9 mouse cellular contexts compared by ENCODE assay signal in the genomic region with DNA sequence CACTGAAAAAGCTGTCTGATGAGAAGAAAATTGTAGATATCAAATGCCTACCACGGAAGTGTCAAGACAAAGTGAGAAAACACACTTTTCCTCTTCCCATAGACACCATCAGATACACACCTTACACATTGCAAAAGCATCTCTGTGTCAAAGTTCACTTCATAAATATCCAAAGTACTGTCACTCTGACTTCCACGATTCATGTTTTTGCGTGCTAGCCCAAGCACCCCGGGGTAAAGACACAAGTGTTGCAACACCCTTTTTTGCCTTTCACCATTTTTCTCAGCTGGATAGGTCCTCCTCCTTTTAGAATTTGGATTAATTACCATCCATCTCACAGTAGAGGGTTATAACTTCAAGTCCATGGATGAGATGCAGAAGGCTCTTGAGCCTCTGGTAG. TPM values are rescaled to one million over a fixed set of nuclear protein-coding genes. Genes with fewer than 3 reads are reported as not detected.
DNase-seq lines count a peak whose midpoint lies in the region; ATAC-seq and TF ChIP-seq lines count a peak whose summit lies in the region.
"Had no signal": no experiment of that assay in that cellular context is flagged by ENCODE, and none has a peak within 500 bp of the region (broad histone marks: within the 10 kb centered on the region; RNA-seq: fewer than 3 reads in every experiment).

No protein-coding gene starts in this region.

- WGBS in lung, embryonic 16.5 days: 86% methylated on average over 4 of the region's 4 CpGs
- WGBS in forebrain, embryonic 11.5 days: 90% methylated on average over 4 of the region's 4 CpGs
- 79% methylated on average over 4 of the region's 4 CpGs for WGBS in limb, embryonic 14.5 days
- whole genome bisulfite sequencing in stomach, embryonic 15.5 days: 79% methylated on average over 4 of the region's 4 CpGs

- no peaks in the 10 kb centered on the region for H3K36me3 ChIP-seq in lung, embryonic 16.5 days (ENCODE audit: control insufficient read depth, insufficient read depth, low read length)
- H3K36me3 ChIP-seq in forebrain, embryonic 11.5 days (ENCODE audit: control insufficient read depth, insufficient read depth, low read length): no peaks in the 10 kb centered on the region
- H3K36me3 ChIP-seq in limb, embryonic 14.5 days (ENCODE audit: control insufficient read depth, insufficient read depth, low read length): no peaks in the 10 kb centered on the region
- no peaks in the 10 kb centered on the region for H3K36me3 ChIP-seq in stomach, embryonic 15.5 days

- DNase-seq in lung, postnatal 10 days: no peak
- no peak for DNase-seq in forebrain, embryonic 11.5 days (ENCODE audit: low spot score)
- no peak for DNase-seq in limb, embryonic 14.5 days (ENCODE audit: low spot score)
- DNase-seq in yolk sac, embryonic 10.5 days (ENCODE audit: low spot score): no peak
- DNase-seq in layer of hippocampus, adult 18-20 months (ENCODE audit: low spot score in 2 of 2): no peak
- no peak for DNase-seq in left cerebral cortex, postnatal 36 days (ENCODE audit: low spot score in 2 of 2)
- DNase-seq: thymus, adult 18-20 months had no signal

- no peak overlapping the region for H3K27ac ChIP-seq in lung, embryonic 16.5 days (ENCODE audit: low read length)
- H3K27ac ChIP-seq in forebrain, embryonic 11.5 days (ENCODE audit: low read depth, low read length): no peak overlapping the region
- H3K27ac ChIP-seq in limb, embryonic 14.5 days (replicated peaks; ENCODE audit: low read depth, low read length): no peak overlapping the region
- H3K27ac ChIP-seq in stomach, embryonic 15.5 days: no peak overlapping the region

- no peak for TF ChIP-seq POLR2A in limb, embryonic 14.5 days (IDR thresholded peaks at IDR 0.05; ENCODE audit: borderline replicate concordance, extremely low read depth, insufficient read depth, insufficient read length)

- H3K27me3 ChIP-seq in lung, embryonic 16.5 days (ENCODE audit: control insufficient read depth, insufficient read depth, low read depth, low read length): no peaks in the 10 kb centered on the region
- no peaks in the 10 kb centered on the region for H3K27me3 ChIP-seq in forebrain, embryonic 11.5 days (ENCODE audit: control insufficient read depth, insufficient read depth, low read length)
- H3K27me3 ChIP-seq in limb, embryonic 14.5 days (ENCODE audit: control insufficient read depth, insufficient read depth, low read length): no peaks in the 10 kb centered on the region
- no peaks in the 10 kb centered on the region for H3K27me3 ChIP-seq in stomach, embryonic 15.5 days (replicated peaks)

- peak overlapping the region; percentile 84 for H3K4me2 ChIP-seq in lung, embryonic 16.5 days (ENCODE audit: low read depth, low read length)
- peak overlapping the region; percentile 86; the same call in 1 of the 2 replicates for H3K4me2 ChIP-seq in forebrain, embryonic 11.5 days (ENCODE audit: low read depth, low read length, severe bottlenecking)
- peak overlapping the region; percentile 79 for H3K4me2 ChIP-seq in limb, embryonic 14.5 days (replicated peaks; ENCODE audit: low read depth, low read length, severe bottlenecking)
- H3K4me2 ChIP-seq in stomach, embryonic 15.5 days: peak overlapping the region; percentile 68

- no peak for ATAC-seq in lung, embryonic 16.5 days (ENCODE audit: low read depth)
- no peak for ATAC-seq in forebrain, embryonic 11.5 days (replicated peaks; ENCODE audit: low FRiP score)
- ATAC-seq in limb, embryonic 14.5 days (ENCODE audit: low FRiP score, low read depth): no peak
- no peak for ATAC-seq in stomach, embryonic 15.5 days (ENCODE audit: insufficient read depth, low FRiP score, low read depth)

- peaks cover 20% of the 10 kb centered on the region for H3K4me1 ChIP-seq in lung, embryonic 16.5 days (replicated peaks; ENCODE audit: control insufficient read depth, insufficient read depth, low read length)
- H3K4me1 ChIP-seq in forebrain, embryonic 11.5 days (replicated peaks; ENCODE audit: control insufficient read depth, insufficient read depth, low read length): peaks cover 10% of the 10 kb centered on the region
- H3K4me1 ChIP-seq in limb, embryonic 14.5 days (ENCODE audit: control insufficient read depth, insufficient read depth, low read length): peaks cover 8% of the 10 kb centered on the region
- H3K4me1 ChIP-seq in stomach, embryonic 15.5 days: peaks cover 13% of the 10 kb centered on the region; the same call in 1 of the 2 replicates

- H3K9me3 ChIP-seq in lung, embryonic 16.5 days (ENCODE audit: control insufficient read depth, low read length): no peaks in the 10 kb centered on the region
- no peaks in the 10 kb centered on the region for H3K9me3 ChIP-seq in forebrain, embryonic 11.5 days (ENCODE audit: control insufficient read depth, low read length)
- H3K9me3 ChIP-seq in limb, embryonic 14.5 days (ENCODE audit: control insufficient read depth, low read length): no peaks in the 10 kb centered on the region
- no peaks in the 10 kb centered on the region for H3K9me3 ChIP-seq in stomach, embryonic 15.5 days

- H3K4me3 ChIP-seq in lung, embryonic 16.5 days (ENCODE audit: low read length): peak overlapping the region; percentile 97
- H3K4me3 ChIP-seq in forebrain, embryonic 11.5 days (ENCODE audit: low read depth, low read length): peak overlapping the region; percentile 97; the same call in 1 of the 2 replicates
- H3K4me3 ChIP-seq in limb, embryonic 14.5 days (replicated peaks; ENCODE audit: low read length): peak overlapping the region; percentile 93; the same call in 1 of the 2 replicates
- H3K4me3 ChIP-seq in stomach, embryonic 15.5 days (replicated peaks): peak overlapping the region; percentile 87

- H3K9ac ChIP-seq in lung, embryonic 16.5 days (ENCODE audit: low read length): peak overlapping the region; percentile 95; the same call in 1 of the 2 replicates
- H3K9ac ChIP-seq in forebrain, embryonic 11.5 days (ENCODE audit: low read length): peak overlapping the region; percentile 88
- H3K9ac ChIP-seq in limb, embryonic 14.5 days (ENCODE audit: low read depth, low read length, severe bottlenecking): peak overlapping the region; percentile 90
- no peak overlapping the region for H3K9ac ChIP-seq in stomach, embryonic 15.5 days

- intact Hi-C loops in left cerebral cortex, postnatal 36 days (cut with DNase I): no loop called here

RNA-seq across cellular contexts. Expression of gene Pdpk1, which starts 10.8 kb away (rescaled TPM):
- 33.1 and 34.9 TPM in 2 replicates for polyA plus RNA-seq in lung, embryonic 16.5 days (2015; fragmentation: Nextera tagmentation; extraction: Ambion mirVana)
- 46.6 and 47.5 TPM in 2 replicates for polyA plus RNA-seq in forebrain, embryonic 11.5 days (2014; fragmentation: Nextera tagmentation; extraction: Ambion mirVana)
- polyA plus RNA-seq in limb, embryonic 14.5 days (2012; rRNA removed): 18.7 and 21.6 TPM in 2 replicates
- polyA plus RNA-seq in limb, embryonic 14.5 days (2014; fragmentation: Nextera tagmentation; extraction: Ambion mirVana): 36.7 and 39.9 TPM in 2 replicates
- 36.1 and 38.9 TPM in 2 replicates for polyA plus RNA-seq in stomach, embryonic 15.5 days (2015; fragmentation: Nextera tagmentation; extraction: Ambion mirVana)
- total RNA-seq in layer of hippocampus, adult 18-20 months (2021): 100 to 1,000 TPM; 104 to 113 TPM
- total RNA-seq in left cerebral cortex, postnatal 36 days (2021): 100 to 1,000 TPM; 107 to 110 TPM

RNA-seq across cellular contexts. Expression of gene Amdhd2, which starts 23.6 kb away (rescaled TPM):
- 30.8 TPM in 2 replicates for polyA plus RNA-seq in lung, embryonic 16.5 days (2015; fragmentation: Nextera tagmentation; extraction: Ambion mirVana)
- 29.5 and 34.7 TPM in 2 replicates for polyA plus RNA-seq in forebrain, embryonic 11.5 days (2014; fragmentation: Nextera tagmentation; extraction: Ambion mirVana)
- 31.2 and 39.6 TPM in 2 replicates for polyA plus RNA-seq in limb, embryonic 14.5 days (2012; rRNA removed)
- polyA plus RNA-seq in limb, embryonic 14.5 days (2014; fragmentation: Nextera tagmentation; extraction: Ambion mirVana): 27.4 and 32.6 TPM in 2 replicates
- polyA plus RNA-seq in stomach, embryonic 15.5 days (2015; fragmentation: Nextera tagmentation; extraction: Ambion mirVana): 25.1 and 29.3 TPM in 2 replicates
- total RNA-seq in layer of hippocampus, adult 18-20 months (2021): 10 to 100 TPM; 31.0 to 31.7 TPM
- total RNA-seq in left cerebral cortex, postnatal 36 days (2021): 10 to 100 TPM; 29.1 to 29.5 TPM

RNA-seq across cellular contexts. Expression of gene Atp6v0c, which starts 29.5 kb away (rescaled TPM):
- polyA plus RNA-seq in lung, embryonic 16.5 days (2015; fragmentation: Nextera tagmentation; extraction: Ambion mirVana): 462 and 486 TPM in 2 replicates
- 394 and 453 TPM in 2 replicates for polyA plus RNA-seq in forebrain, embryonic 11.5 days (2014; fragmentation: Nextera tagmentation; extraction: Ambion mirVana)
- 487 and 720 TPM in 2 replicates for polyA plus RNA-seq in limb, embryonic 14.5 days (2012; rRNA removed)
- polyA plus RNA-seq in limb, embryonic 14.5 days (2014; fragmentation: Nextera tagmentation; extraction: Ambion mirVana): 511 and 522 TPM in 2 replicates
- polyA plus RNA-seq in stomach, embryonic 15.5 days (2015; fragmentation: Nextera tagmentation; extraction: Ambion mirVana): 495 and 512 TPM in 2 replicates
- total RNA-seq in layer of hippocampus, adult 18-20 months (2021): 1,000 to 10,000 TPM; 1,141 to 1,201 TPM
- total RNA-seq in left cerebral cortex, postnatal 36 days (2021): 1,000 to 10,000 TPM; 1,241 to 1,448 TPM
